Mouse (Mus musculus) ovary, adult 18-20 months (tissue): Measurements from ENCODE around the gene Psmc5.

Source experiments
- DNase-seq: peaks from one replicate; pipeline ENCODE4 v3.0.0; 2022; ENCODE audit warnings: low spot score, mixed read lengths

Gene Psmc5

DNA sequence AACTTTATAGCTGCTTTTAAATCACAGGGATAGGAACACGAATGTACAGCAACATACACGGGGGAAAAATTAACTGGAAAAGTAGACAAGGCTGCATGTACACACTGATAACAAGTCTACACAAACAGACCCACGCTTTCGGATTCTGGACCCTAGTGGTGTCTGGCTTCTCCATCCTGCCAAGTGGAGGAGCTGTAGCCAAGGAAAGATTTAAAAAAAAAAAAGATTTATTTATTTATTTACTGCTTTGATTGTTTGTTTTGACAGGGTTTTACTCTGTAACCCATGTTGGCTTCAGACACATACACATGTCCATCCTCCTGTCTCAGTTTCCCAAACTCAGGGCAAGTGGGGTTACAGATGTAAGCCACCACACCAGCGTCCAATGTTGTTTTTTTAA is 51.5 kb downstream of the Psmc5 start:
- no peak for DNase-seq

DNA sequence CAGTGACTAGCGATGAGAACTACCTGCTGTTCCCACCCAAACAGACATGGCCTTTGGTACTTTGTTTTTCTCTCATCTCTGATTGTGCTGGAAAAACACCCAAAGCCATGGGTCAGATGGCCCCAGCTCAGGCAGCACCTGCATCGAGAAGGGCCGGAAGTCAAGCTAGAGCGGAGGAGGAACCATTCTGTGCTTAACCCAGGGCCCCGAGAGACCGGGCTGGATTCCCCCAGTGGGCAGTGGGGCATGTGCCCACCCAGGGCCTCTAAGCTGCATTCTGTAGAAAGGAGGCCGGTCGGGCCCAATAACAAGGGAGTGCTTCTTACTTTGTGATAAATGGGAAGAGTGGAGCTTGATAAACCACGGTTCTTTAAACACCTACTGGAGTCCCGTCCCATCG is 52.2 kb downstream of the Psmc5 start:
- no peak for DNase-seq

DNA sequence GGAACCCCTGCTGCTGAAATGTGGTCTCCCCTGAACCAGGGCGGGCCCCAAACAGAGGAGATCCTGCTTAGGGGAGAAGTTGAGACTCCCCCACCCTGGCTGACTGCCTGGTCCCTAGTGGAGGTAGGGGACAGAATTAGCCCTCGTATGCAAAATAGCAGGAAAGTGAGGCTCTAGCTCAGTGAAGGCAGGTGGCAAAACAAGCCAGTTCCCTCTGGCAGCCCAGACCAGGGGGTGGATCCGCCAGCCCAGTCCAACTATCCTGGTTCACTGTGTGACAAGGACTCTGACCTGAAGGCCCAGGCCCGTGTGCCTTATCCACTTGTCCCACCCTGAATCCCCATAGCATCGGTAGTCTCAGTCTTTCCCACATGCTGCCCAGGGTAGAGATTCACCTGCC is 54.2 kb downstream of the Psmc5 start:
- no peak for DNase-seq
